Mouse (Mus musculus): ENCODE data around the gene Ear10.
"Not testable (repeated sequence)": the region's sequence is repeated elsewhere in the genome, so short reads cannot be mapped to it uniquely, and the experiment has no call there.

The Ear10 gene

DNA sequence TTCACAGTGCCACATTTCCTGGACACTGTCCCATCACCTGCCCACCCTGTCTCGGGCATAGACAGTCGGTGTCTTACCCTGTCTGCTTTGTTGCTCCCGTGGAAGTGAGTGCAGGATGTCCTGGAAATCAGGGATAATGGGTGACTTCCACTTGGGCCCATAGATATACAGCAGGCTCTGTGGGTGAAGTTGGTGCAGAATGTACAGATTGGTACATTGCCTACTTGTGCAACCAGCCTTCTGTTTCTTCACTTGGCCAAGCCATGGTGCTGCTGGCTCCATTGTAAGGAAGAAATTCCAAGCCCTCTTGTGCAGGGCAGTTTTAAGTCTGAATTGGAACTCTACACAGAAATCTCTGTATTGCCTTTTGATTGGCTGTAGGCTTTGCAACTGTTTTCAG is at the start of gene Ear10:
Gene Ear10 (minus strand): TSS at position 101 of the 400 bp plus-strand sequence.
- not testable (repeated sequence) for DNase-seq (ENCODE audit: low spot score)

DNA sequence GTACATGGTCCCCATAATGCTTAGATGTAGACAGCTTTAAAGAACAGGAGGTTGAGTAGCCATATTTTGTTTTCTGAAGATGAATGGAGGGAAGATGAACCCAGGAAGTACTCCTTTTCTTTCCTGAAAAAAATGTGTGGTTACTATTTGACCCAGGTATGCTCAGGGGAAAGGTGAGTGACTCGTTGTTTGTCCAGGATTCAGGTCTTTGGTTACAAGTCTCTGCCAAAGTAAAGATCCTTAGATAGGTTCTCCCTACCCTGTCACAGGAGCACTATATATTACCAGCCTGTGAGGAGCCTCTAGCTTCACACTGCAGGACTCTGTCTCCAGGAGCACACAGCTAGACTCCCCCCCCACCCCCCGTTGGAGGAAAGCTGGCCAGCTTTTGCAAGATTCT is 33.4 kb upstream of the Ear10 start, which contains the start of gene Ang5:
Gene Ang5 (plus strand): TSS at position 301 of the 400 bp plus-strand sequence.
- not testable (repeated sequence) for DNase-seq (ENCODE audit: low spot score)

DNA sequence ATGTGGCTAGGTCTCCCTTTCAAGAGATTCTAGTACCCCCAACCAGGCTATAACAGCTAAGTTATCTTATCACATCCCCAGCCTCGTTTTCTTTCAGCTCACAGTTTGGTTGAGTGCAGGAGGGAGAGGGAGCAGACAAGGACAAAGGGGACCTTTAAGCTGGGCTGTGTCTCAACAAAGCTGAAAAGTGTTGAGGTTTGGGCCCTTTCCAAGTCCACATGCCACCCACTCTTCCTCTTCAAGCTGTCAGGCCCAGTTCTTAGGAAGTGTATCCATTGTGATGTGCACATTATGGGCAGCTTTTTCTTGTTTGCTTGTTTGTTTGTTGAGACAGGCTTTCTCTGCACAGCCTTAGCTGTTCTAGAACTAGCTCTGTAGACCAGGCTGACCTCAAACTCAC is 31.7 kb upstream of the Ear10 start:
- not testable (repeated sequence) for DNase-seq (ENCODE audit: low spot score)

DNA sequence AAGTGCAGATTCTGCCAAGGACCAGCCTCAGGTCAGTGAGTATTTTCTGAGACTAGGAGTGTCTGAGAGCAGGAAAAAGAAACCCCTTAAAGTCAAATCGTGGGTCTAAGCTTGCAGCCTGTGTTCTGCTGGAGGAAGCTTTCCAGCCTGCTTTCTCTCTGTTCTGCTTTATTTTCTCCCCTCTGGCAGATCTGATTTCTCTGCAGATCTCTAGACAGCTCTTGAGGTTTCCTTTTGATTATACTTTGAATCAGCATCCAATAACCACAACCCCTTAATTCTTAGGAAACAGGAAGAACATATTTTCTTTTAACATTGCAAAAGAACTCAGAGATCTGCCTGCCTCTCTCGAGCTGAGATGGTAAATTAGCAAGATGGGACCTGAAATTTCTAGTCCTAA is 30.0 kb upstream of the Ear10 start:
- not testable (repeated sequence) for DNase-seq (ENCODE audit: low spot score)

DNA sequence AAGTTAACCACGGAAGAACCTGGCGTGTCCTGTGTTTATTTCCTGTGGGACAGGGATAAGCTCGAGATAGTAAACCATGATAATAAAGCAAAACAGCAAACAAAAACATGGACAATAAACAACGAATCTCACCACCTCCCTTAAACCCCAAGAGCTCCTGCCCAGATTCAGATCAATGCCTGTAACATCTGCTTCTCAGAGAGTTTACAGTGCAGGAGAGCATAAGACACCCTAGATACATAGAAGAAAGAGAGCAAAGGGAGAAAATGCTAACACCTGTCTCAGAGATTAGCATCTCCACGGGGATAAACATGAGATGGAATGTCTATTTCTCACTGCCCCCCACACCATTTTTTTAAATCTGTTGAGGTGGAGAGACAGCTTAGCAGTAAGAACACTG is 10.0 kb upstream of the Ear10 start:
- not testable (repeated sequence) for DNase-seq (ENCODE audit: low spot score)

DNA sequence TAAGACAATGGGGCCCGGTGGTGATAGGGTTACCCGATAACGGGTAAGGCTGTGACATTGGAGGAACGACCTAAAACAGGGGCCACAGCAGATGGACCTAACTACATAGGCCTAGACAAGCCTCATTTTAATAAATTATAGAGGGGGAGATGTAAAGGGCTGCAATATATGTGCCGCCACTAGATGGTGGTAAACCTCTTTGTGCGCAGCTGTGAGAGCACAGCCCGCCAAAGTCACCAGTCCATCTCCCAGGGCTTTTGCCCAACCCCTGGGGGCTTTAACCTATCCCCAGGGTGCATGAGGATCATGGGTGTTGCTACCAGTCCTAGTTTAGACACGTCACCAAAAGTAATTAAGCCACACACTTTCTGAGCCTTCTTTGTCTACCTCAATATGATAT is 9.6 kb upstream of the Ear10 start:
- not testable (repeated sequence) for DNase-seq (ENCODE audit: low spot score)

DNA sequence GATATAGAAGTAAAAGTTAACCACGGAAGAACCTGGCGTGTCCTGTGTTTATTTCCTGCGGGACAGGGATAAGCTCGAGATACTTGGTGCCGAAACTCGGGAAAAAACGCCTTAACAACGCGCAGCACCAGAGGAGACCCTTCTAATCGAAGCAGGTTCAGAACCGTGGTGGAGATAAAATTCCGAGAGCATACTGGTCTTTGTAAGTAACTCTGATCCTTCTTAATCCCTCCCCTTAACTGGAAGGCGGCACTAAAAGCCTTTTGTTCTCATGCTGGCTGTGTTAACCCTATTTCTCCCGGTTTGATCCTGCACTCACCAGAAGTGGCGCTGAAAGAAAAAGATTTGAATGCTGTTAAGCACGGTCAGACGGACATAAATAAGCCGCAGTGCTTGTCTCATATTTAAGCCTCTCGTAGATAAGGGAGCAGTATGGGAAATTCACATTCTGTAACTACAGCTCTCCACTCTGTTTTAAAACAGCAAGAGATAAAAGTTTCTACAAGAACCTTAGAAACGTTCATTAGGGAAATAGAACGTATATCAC is 2.1 kb upstream of the Ear10 start:
- DNase-seq (ENCODE audit: low spot score), result not testable (repeated sequence)

DNA sequence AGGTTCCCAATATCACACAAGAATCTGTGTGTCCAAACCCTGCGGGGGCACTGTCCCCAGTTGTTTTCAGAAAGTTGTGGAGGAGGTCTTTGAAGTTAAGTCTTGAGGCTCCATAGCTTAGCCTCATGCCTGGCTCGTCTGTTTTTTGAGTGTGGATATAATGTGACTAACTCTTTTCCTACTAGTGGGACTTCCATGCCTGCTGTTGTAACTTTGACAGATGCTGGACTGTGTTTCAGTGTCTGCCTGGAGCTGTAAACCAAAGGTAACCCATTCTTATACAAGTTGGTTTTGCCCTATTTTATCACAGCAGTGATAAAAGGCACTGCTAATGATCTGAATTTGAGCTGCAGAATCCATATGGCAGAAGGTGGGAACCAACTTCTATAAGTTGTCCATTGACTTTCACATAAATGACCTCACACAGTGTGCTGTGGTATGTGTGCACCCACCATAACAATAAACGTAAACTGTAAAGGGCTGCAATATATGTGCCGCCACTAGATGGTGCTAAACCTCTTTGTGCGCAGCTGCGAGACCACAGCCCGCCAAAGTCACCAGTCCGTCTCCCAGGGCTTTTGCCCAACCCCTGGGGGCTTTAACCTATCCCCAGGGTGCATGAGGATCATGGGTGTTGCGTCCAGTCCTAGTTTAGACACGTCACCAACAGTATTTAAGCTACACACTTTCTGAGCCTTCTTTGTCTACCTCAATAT is 1.5 kb upstream of the Ear10 start, which contains the start of gene Gm8113:
Gene Gm8113 (plus strand): TSS at position 703 of the 716 bp plus-strand sequence.
- DNase-seq (ENCODE audit: low spot score), result peak; percentile 21

DNA sequence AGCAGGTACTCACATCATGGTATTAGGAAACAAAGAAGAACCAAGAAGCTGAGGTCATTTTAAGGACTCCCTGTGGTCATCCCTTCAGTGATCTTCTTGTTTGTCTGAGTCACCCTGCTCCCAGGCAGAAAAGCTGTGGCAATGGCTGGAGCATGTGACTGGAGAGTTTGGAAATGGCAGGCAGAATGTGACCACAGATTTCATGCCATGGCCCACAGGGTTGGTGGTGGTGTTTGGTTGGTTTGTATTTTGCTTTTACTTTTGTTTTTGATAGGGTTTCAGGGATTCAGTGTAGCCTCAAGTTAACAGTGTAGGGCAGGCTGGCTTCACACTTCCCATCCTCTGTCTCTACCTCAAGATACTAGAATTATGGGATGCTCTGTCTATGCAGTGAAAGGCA is 5.1 kb downstream of the Ear10 start:
- DNase-seq (ENCODE audit: low spot score), result not testable (repeated sequence)

DNA sequence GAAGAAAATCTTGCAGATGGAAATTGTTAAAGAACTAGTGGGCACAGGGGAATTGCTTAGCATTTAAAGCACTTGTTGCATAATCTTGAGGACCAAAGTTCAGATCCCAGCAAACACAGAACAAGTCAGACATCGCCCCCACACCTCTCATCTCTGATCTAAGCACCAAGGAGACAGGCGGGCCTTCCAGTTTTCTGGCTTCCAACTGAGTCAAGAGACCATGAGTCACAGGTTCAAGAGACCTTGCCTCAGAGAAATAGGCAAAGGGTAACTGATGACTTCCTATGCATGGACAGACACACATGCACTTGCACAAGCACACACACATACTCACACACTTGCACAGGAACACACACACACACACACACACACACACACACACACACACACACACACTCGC is 24.8 kb downstream of the Ear10 start:
- DNase-seq (ENCODE audit: low spot score), result not testable (repeated sequence)

DNA sequence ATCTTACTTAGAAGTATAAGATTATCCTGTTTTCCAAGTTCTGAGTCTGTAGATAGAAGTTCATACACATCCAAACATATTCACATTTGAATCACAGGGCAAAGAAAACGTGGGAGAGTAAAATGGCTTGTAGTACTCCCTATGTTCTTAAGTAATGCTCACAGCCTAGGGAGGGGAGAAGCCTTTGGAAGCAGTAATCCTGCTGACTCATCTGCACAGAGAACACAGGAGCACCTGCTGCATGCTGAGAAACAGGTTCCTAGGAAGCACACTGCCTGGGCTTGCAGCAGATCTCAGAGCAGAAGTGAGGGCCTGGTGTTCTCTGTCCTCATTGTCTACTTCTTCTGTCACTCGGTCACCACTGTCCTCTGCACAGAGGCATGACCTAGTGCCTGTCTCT is 28.0 kb downstream of the Ear10 start:
- not testable (repeated sequence) for DNase-seq (ENCODE audit: low spot score)

DNA sequence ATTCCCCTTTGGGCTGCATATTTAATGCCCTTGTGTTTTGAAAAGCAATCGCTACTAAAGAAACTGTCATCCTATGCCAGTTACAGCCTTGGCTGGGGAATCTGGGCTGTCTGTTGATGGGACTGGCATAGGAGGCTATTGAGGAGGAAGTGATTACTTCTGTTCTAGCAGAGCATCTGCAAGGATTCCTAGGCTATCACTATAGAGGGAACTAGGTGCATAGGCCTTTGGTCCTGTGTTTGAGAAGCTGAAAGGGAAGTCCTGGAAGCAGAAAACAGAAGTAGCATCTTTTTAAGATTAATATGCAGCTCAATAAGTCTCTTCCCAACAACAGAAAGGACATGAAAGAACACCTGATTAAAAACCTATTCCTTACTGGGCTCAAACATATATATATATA is 32.1 kb downstream of the Ear10 start:
- not testable (repeated sequence) for DNase-seq (ENCODE audit: low spot score)

DNA sequence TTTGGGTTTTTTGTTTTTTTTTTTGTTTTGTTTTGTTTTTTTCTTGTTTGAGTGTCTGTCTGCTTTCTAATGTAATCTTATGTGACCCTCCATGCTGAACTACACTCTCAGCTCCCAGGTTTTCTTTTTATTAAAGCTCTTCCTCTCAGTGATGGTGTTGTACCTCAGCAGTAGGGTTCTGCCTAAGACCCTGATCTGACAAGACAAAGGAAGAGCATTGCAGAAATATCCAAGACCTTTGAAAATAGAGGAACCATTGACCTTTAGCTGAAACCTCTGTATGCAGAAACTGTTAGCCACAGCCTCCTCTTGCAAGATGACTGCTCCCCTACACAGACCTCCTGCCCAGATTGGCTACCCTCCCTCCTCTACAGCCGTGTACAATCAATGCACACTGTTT is 37.1 kb downstream of the Ear10 start:
- DNase-seq (ENCODE audit: low spot score), result not testable (repeated sequence)

DNA sequence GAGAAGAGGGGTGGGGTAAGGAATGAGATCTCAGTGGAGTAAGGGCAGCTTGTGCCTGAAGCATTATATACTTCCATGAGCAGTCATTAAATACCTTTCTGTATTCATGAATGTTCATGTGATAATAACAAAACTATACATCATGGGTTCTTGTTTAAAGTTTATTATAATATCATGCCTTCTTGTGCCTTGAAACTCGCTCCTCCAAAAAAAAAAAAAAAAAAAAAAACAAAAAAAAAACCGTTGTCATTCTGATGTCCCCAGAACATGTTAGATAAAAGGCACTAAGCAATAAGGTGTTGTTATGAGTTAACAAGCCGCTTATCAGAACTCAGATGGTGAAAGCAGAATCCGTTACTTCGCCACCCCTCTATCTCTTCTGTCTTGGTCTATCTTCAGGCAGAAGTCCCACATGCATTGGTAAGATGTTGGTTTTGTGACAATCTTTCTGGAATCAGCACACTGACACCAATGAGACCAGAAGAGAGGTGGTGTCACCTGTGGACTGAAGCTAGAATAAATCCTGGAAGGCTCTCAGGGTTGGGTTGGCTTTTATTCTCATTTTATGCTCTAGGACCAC is 43.3 kb downstream of the Ear10 start:
- not testable (repeated sequence) for DNase-seq (ENCODE audit: low spot score)

DNA sequence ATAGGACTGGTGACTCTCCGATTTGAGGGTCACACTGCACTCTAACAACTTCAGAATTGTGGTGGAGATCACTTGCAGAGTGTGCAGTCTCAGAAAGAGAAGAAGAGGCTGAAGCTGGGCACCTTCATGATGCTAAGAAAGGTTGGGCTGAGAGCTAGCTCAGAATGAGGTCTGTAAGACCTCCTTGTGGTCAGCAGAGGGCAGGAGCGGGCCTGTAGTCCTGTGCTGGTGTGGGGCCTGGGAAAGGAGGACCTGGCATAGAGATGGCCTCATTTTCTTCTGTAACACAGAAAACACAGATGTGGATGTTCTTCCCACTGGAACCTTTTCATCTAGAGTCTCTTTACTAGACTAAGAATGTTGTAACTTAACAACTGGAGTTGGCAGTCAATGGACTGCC is 45.6 kb downstream of the Ear10 start:
- not testable (repeated sequence) for DNase-seq (ENCODE audit: low spot score)

DNA sequence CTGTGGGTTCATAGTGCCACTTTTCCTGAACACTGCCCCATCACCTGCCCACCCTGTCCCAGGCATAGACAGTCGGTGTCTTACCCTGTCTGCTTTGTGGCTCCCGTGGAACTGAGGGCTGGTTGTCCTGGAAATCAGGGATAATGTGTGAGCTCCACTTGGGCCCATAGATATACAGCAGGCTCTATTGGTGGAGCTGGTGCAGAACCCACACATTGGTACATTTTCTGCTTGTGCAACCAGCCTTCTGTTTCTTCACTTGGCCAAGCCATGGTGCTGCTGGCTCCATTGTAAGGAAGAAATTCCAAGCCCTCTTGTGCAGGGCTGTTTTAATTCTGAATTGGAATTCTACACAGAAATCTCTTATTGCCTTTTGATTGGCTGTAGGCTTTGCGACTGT is 47.9 kb downstream of the Ear10 start, which contains the start of gene Ear1:
Gene Ear1 (minus strand): TSS at position 101 of the 400 bp plus-strand sequence.
- not testable (repeated sequence) for DNase-seq (ENCODE audit: low spot score)

DNA sequence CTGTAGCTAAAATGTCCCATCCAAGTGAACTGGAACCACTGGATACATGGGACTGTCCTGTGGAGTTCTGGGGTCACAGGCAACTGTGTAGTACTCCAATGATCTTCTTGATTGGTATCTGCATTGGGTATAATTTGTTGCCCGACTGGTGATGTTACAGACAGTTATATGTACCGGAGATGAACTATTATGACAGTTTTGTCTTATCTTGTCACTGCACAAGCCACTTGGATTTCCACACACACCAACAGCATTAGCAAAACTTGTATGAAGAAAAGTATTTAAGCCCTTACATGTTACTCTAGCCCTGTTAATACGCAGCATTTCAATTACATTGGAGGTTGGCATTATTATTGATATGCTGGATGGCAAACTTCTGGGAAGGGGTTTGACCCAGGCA is 48.5 kb downstream of the Ear10 start:
- not testable (repeated sequence) for DNase-seq (ENCODE audit: low spot score)
